Mouse (Mus musculus) lung, postnatal 0 days (tissue): Measurements from ENCODE around the gene Ptpn13.

Experiments
- CTCF ChIP-seq: IDR thresholded peaks from 2 replicates; pipeline ENCODE4 v1.5.1; 2016; ENCODE audit warnings: antibody characterized with exemption, mild to moderate bottlenecking
- EP300 ChIP-seq: IDR thresholded peaks from 2 replicates; pipeline ENCODE4 v1.6.1; 2016; ENCODE audit warnings: antibody characterized with exemption, mild to moderate bottlenecking, control low read depth

- TF ChIP-seq EP300 (no peak), CTCF (no peak)
Measured at GRCm38 (mm10) chr5:103375226-103375625, 49.8 kb upstream of the Ptpn13 start.
